Mouse (Mus musculus): ENCODE measurements around the gene Fbxl16.

Fbxl16 gene

DNA sequence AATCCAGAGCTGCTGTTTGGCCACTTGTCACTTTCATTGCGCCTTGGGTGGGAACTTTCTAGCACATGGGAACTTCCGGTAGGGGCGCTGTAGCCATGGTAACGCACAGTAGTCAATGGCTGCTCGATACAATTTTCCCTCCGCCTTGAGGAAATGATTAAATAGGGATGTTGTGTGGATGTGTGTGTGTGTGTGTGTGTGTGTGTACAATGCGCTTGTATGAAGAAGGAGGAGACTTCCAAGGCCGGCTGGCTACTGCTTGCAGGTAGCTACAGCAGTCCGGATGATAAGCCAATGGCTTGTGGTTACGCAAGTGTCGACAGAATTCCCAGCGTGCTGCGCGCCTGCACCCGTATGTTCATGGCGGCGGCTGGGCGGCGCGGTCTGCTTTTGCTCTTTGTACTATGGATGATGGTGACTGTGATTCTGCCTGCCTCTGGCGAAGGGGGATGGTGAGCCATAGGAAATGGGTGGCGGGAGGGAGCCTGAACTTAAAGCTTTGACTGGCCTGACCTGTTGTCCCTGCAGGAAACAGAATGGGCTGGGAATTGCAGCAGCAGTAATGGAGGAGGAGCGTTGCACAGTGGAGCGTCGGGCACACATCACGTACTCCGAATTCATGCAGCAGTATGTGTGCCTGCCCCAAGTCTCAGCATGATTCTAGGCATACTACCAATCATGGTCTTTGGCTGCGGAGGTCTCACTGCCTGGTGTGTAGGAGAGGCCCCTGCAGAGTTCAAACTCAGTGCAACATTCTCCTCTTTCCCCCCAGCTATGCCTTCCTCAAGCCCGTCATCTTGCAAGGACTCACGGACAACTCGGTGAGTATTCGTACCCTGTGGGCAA, 20.1 kb downstream of the Fbxl16 start, which contains the start of gene Jmjd8:
Gene Jmjd8 (plus strand): TSS at position 156 of the 846 bp plus-strand sequence.
- DNase-seq (ENCODE audit: low read depth): peak; percentile 81

DNA sequence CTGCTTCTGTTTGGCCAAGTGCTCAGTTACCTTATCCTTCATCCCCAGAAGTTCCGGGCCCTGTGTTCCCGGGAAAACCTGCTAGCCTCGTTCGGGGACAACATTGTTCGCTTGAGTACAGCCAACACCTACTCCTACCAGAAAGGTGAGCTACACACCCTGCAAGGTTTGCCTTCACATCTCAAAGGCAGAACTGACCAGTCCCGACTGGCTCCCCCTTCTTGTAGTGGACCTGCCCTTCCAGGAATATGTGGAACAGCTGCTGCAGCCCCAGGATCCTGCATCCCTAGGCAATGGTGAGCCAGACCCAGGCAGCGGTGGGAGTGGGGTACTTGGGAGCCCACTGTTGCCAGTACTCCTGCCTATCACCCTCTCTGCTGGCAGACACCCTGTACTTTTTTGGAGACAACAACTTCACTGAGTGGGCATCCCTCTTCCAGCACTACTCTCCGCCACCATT, 20.7 kb downstream of the Fbxl16 start:
- no peak for DNase-seq (ENCODE audit: low read depth)

DNA sequence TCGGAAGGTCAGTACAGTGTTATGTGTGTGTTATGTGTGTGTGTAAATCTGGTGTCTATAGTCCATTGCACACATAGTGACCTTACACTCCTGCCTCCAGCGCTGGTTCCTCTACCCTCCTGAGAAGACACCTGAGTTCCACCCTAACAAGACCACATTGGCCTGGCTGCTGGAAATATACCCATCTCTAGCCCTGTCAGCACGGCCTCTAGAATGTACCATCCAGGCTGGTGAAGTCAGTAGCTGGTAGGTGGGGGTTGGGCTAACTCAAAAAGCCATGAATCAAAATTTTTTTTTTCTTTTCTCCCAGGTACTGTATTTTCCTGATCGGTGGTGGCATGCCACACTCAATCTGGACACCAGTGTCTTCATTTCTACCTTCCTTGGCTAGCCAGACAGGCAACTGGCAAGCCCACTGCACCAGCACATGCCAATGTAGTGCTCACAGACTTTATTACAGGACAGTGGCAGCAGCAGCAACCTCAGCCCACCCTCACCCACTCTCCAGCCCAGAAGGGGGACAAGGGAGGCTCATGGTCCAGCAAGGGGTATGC, 21.4 kb downstream of the Fbxl16 start:
- no peak for DNase-seq (ENCODE audit: low read depth)

DNA sequence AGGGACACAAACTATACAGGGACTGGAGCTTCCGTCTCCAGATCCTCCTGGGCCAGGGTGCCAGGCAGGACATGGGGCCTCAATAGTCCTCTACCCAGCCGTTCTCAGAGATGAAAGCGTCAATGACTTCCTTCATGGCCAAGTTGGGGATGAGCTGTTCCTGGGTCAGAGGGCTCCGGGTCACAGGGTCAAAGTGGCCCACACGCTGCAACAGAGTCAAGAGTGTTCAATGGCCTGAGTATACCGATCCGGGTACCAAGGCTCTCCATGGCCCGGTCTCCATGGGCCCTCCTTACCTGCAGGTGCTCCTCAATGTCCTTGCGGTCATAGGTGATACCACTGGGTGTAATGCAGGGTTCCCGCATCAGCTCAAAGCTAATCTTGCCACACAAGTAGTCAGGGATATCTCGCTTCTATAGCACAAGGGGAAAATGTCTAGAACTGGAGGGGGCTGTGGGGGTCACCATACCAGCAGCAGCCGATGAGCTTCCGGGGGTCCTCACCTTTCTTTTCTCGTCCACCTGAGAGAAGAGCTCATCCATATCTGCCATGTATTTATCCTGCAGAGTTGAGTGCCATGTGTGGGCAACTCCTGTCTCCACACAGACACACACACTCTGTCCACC, 22.0 kb downstream of the Fbxl16 start:
- no peak for DNase-seq (ENCODE audit: low read depth)

DNA sequence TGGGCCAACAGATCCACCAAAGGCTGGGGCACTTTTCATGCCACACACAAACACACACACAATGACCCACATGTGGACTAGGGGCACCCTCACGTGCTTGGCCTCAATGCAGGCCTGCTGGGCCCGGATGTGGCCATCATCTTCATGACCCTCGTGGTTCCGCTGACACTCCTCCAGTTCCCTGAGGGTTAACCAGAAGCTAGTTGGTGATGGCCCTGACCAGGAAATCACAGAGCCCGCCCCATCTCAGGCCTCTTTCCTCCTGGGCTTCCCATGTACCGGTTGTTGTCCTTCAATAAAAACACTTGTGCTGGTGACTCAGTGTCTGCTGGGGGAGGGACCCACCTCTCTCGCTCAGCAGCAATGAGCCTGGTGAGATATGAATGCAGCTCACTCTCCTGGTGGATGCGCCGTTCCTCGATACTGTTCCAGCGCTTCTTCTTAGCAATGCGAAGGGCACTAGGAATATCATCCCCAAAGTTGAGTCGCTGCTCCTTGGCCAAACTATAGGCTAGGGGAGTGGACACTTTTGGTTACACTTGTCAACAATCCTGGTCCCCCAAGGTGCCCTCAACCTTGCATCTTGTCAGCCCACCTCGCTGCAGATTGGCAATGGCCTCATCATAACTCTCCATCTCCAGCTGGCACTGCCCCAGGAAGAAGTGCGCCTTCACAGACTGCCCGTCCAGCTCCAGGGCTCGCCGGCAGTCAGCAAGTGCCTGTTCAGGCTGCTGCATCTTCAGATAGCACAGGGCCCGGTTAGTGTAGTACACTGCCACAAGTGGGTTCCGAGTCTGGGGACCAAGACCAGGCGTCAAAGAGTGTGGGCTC, 22.8 kb downstream of the Fbxl16 start:
- peak; percentile 58 for DNase-seq (ENCODE audit: low read depth)

DNA sequence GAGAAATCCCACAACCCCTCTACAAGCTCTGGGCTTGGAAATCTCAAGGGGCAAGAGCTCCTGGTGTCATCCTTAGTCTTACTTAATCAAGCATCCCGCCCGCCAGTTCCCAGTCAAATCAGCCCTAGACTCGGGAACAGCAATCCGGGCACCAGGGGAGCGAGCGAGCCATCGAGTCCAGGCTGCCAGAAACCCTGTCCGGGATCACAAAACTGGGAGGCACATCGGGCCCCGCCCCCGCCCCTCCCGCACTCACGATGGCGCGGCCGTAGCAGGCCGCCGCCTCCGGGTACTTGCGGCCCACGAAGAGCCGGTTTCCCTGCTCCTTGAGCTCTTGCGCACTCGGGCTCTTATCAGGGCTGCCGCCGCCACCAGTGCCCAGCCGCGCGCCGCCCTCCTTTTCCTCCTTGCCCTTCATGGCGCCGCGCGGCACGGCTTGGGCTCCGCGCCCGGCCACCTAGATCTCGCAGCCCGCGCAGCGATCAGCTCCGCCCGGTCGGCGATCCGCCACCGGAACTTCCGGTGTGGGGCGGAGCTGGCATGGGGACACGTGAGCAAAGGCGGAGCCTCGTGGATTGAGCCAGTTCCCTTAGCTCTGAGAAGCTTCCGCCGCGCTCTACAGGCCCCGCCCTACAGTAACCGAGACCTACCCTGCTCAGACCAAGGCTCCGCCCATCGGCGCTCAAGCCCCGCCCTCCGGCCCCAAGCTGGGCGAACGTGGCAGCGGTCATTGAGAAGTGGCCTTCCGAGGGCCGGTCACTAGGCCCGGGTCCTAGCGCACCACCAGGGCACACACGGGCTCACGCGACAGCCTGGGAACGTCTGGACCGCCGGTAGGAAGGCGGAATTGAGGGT, 23.8 kb downstream of the Fbxl16 start:
- DNase-seq (ENCODE audit: low read depth): peak; percentile 100

DNA sequence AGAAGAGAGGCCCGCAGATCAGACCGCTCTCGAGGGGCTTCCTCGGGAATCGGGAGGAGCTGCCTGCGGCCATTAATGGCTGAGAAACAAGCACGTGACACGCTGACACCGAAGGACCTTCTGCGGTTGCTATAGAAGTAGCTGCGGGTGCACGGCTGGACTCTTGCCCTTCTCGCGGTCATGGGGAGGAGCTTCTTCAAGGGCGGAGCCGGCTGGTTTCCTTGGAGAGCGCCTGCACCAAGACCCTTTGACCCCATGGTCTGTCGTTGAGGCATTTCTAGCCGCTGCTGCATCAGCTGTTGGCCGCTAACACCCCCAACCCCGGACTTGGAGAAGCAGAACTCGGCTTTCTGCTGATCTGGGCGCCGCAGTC, 24.4 kb downstream of the Fbxl16 start, which contains the start of gene Stub1:
Gene Stub1 (minus strand): TSS at position 114 of the 373 bp plus-strand sequence.
- DNase-seq (ENCODE audit: low read depth): peak; percentile 98

DNA sequence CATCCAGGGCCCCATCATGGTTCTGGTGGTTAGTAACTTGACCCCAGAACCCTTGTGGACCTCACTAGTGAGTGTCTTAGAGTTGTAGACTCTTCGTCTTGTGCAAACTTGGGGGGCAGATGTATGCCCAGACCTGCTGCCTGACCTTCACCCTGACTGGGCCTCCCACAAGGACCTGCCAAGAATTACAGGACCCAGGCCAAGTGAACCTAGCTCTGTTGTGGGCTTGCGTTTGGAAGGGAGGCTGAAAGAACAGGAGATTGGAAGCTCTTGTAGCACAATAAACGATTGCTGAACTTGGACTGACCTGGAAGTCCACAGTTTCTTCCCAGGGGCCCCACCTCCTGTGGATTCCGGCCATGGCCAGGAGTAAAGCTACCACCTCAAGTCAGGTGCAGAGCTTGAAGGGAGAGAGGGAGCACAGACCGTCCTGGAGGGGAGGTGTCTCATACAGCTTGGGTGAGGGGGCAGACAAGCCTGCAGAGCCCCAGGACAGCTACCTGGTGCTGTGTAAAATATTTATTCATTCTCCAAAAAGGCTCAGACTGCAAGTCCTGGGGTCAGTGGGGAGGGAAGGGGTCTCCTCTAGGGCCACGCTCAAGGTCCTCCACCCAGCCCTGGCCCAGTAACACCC, 25.2 kb downstream of the Fbxl16 start:
- DNase-seq (ENCODE audit: low read depth): peak; percentile 42

DNA sequence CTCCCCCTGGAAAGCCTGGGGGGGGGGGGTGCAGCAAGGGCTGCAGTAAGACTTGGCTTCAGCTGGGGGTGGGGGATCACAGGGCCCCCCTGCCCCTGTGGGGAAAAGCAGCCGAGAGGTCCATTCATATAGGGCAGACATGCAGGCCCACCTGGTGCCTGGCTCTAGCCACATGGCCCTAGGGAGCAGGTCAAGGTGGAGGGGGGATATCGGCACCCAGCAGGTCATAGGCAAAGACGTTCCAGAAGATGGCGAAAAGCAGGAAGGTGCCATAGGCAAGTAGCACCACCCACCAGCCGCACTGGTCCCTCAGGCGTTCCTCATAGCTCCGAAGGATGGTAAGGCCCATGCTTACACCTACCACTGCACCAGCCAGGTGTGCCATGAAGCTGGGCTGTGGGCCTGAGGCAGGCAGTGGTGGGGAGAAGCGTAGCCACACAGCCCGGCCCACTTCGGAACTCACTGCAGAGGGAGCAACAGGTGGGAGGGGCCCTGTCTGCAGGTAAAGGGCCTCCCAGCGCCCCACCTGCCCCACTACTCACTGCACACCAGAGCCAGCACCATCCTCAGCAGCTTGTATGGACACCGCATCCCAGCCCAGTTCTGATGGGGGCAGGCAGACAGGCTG, 25.8 kb downstream of the Fbxl16 start:
- no peak for DNase-seq (ENCODE audit: low read depth)

DNA sequence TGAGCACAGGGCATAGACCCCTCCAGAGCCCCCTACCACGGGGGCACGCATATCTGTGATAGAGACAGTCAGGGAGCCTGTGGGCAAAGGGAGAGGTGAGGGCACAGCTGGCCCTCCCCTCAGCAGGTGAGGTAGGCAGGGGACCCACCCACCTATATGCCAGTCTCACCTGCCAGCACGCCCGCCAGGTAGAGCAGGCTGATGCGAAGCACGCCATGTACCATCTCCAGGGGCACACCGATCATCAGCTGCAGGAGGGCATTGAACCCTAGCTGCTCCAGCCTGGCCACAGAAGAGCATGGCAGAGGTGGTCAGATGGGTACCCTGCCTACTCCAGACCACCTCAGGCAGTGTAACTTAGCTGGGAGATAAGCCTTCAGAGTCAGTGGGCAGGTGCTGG, 26.4 kb downstream of the Fbxl16 start:
- DNase-seq (ENCODE audit: low read depth): no peak

DNA sequence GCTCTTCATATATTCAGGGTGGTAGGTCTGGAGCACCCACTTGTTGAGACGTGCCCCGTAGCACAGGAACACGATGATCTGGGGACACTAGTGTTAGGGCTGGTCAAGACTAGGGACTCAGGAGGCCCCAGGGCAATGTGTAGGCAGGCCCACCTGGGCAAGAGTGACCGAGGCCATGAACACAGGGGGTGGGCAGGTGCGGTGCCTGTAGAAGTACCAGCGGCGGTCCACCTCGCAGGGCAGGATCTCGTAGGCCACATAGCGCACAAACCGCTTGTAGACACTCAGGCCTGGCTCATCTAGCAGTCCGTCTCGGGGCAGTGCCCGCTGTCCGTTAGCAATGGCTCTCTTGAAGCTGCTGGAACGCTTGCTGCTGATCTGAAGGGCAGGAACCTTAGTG, 26.9 kb downstream of the Fbxl16 start:
- no peak for DNase-seq (ENCODE audit: low read depth)

DNA sequence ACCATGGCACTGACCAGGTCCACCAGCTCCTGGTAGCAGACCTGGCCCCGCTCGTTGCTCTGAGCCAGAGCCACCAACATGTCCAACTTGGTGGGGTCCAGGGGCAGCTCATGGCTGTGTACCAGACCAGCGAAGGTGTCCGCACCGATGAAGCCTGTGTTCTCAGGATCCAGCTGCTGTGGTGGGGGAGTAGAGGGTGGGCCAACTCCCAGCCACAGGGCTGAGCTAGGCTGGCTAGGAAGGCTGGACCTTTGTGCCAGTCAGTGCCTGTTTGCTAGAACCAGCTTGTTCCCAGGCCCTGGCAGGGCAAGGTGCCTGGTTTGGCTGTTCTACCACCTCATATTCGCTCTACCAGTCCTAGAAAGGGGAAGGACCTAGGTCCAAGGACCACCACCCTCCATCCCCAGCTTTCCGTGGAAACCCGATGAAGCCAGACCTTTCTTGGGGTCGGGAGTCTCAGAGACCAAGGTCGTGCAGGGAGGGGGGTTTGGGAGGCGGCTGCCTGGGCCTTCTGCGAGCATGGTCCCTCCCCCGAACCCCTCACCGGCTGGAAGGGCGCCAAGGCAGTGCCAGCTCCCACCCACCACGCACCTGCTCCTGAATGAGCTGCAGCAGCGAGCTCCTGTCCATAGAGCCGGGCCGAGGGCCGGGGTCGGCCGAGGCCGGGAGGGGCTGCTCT, 27.7 kb downstream of the Fbxl16 start:
- no peak for DNase-seq (ENCODE audit: low read depth)

DNA sequence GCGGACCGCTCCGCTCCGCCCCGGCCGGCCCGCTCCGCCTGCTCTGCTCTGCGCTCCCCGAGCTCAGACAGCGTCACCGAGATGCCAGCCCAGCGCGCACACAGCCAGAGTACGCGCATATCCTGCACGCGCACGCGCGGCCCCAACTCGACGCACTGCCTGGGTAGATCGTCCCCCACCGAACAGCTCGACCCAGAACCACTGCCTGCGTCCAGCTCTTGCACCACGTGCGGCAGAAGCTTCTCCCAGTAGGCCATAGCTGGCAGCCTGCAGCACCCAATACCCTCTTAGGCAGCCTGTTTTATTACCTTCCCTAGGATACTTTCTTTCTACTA, 28.2 kb downstream of the Fbxl16 start, which contains the start of gene Rhbdl1:
Gene Rhbdl1 (minus strand): TSS at position 220 of the 335 bp plus-strand sequence.
- DNase-seq (ENCODE audit: low read depth): no peak

DNA sequence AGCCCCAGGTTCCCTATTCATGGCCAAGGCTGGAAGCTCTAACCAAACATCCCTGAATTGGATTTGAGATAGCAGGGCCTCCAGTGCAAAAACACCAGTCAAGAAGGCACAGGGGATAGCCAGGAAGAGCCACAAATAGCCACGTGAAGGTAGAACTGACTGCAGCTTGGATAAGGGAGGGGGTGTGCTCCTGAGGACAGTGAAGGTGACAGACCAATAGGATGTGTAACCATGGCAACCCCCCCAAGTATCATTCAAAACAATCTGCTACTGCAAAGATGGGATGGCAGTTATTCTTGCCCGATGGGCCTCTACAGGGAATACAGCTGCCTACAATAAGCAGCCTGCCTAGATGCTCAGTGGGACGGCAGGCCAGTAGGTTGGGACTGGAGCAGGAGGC, 28.6 kb downstream of the Fbxl16 start:
- no peak for DNase-seq (ENCODE audit: low read depth)

DNA sequence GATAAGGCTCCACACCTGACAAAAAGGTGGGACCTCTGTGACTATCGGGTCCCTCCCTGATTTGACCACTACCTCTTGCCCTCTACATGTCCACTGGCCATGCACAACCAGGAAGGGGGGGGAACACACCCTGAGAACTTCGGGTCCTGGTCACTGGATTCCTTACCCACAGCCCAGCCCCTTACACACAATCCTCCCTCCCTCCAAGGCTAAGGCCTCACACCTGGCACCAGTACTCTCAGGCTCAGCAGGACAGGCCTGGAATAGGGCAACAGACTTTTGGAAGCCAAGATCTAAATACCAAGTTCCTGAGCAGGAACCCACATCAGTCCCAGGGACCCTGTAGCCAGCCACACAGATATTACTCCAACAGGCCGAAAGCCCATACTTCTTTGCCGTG, 30.0 kb downstream of the Fbxl16 start:
- DNase-seq (ENCODE audit: low read depth): no peak

DNA sequence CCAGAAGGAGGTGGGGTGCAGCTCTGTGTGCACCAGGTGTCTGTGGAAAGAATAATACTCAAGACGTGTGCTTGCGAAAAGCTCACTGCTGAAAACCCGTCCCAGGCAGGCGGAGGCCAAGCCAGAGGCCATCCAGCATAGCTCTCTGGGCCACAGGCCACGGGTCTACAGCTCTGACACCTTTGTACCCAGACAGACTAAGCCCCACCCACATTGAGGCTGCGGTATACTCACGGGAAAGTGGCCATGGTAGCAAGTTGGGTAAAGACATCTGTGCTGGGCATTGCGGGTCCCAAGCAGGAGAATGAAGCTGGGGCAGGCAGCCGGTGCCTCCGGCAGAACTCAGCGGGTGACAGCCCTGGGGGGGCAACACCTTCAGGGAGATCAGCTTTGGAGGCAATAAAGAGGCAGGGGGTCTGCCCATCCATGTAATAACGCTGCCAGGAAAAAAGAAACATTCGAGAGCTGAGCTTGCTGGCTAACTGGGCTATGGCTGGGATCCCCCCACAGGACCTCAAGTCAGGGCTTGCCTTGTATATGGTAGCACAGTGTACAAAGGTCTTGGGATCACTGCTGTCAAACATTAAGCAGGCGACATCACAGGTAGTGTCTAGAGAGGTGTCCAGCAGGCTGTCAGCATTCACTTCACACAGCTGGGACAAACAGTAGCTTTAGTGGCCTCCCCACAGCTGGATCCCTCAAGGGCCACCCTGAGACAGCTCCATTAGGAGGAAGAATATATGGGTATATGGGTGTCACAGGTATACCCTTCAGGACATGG, 30.8 kb downstream of the Fbxl16 start:
- no peak for DNase-seq (ENCODE audit: low read depth)

DNA sequence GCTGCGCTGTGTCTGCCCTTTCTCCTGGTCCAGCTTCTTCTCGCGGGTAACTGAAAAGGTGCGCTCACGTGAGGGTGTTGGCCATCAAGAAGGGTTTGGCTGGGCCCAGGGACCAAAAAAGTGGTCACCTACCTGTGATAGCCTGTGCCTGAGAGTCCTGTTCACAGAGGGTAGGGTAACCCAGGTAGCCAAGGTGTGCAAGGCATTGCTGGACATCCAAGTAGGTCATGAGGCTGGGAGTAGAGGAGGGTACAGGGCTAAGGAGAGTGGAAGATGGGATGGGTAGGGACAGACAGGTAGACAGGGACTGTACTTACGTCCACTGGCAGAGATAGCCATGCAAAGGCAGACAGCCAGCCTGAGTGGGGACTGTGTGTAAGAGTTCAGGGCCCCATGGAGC, 31.6 kb downstream of the Fbxl16 start:
- DNase-seq (ENCODE audit: low read depth): no peak

DNA sequence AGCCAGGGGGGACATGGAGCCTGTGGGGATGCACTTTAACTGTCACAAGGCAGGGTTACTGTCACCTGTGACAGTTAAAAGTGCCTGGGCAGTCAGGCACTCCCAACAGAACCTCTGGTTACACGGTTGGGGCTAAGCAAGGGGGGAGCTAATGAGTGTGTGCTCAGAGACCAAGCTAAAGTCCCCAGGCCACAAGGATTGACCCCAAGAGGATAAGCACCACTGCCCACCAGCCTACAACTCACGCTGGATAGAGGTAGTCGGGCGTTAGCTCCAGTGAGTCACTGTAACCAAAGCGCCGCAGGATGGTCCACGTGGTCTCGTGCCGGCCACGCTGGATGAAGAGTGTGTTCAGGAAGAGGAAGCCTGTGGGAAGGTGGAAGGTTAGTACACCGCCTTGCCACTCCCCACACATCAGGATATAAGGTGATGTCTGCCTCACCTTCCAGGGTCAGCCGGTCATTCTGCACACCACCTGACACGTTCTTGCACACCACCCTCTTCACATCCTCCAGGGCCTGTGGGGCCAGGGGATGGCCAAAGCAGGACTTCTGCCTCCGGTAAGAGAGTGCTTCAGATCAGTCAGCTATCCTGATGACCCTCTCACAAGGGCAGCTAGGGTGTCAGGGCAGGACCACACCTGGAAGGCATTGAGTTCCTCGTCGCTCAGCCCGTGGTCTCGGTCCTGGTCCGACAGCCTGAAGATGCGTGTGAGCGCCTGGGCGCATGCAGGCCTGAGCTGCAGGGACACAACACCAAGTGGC, 32.4 kb downstream of the Fbxl16 start, which contains the start of gene Gm20683:
Gene Gm20683 (minus strand): TSS at position 647 of the 764 bp plus-strand sequence.
- DNase-seq (ENCODE audit: low read depth): no peak
